In the genomic region with DNA sequence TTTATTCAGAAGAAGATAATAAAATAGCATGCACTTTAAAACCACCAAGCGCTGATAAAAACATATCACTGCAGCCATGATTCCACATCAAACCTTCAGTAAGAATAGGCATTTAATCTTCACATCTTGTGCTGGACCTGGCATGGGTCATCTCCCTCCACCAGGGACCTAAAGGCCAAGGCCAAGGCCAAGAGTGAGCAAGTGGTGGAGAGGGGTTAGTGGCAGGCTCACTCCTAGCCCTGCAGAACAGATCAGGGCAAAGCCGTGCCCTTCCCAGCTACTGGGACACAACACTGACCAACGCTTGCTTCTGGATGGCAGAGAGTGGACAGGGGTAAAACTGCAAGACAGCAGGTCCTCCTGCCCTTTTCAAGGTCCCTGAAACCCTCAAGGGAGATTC, we compare ENCODE assay signal across 12 mouse cellular contexts. TPM values are rescaled to one million over a fixed set of nuclear protein-coding genes. Genes with fewer than 3 reads are reported as not detected.
DNase-seq lines count a peak whose midpoint lies in the region; ATAC-seq and TF ChIP-seq lines count a peak whose summit lies in the region.
"Had no signal": no experiment of that assay in that cellular context is flagged by ENCODE, and none has a peak within 500 bp of the region (broad histone marks: within the 10 kb centered on the region; RNA-seq: fewer than 3 reads in every experiment).

No protein-coding gene starts in this region.

- 95% methylated on average over 3 of the region's 3 CpGs for WGBS in kidney, embryonic 15.5 days
- WGBS in hindbrain, embryonic 15.5 days = 90% methylated on average over 3 of the region's 3 CpGs

- DNase-seq in cerebellum, adult 9-11 months = peak; percentile 51
- DNase-seq in cerebellum, adult 11 months = no peak
- DNase-seq in kidney, postnatal 25 days = no peak
- no peak for DNase-seq in urinary bladder, postnatal 4 days (ENCODE audit: low spot score in 2 of 2)
- DNase-seq in c-Kit-positive CD71-positive TER-119-positive erythroid progenitor cells, embryonic 14.5 days (ENCODE audit: low spot score) = no peak
- DNase-seq: gastrocnemius, postnatal 36 days; layer of hippocampus, adult 9-11 months; left cerebral cortex, postnatal 4 days had no signal

- no peak overlapping the region for H3K9ac ChIP-seq in kidney, embryonic 15.5 days
- no peak overlapping the region for H3K9ac ChIP-seq in hindbrain, embryonic 15.5 days

- no peak overlapping the region for H3K4me3 ChIP-seq in kidney, embryonic 15.5 days (replicated peaks)
- H3K4me3 ChIP-seq in C2C12 (ENCODE audit: insufficient read depth, poor library complexity, severe bottlenecking) = no peak overlapping the region
- H3K4me3 ChIP-seq in hindbrain, embryonic 15.5 days = no peak overlapping the region

- ATAC-seq in kidney, embryonic 15.5 days (replicated peaks; ENCODE audit: low FRiP score) = no peak
- no peak for ATAC-seq in hindbrain, embryonic 15.5 days (ENCODE audit: low FRiP score, low read depth)

- H3K27ac ChIP-seq in kidney, embryonic 15.5 days = peak overlapping the region; percentile 93
- H3K27ac ChIP-seq in hindbrain, embryonic 15.5 days (replicated peaks) = peak overlapping the region; percentile 93

- no peaks in the 10 kb centered on the region for H3K9me3 ChIP-seq in kidney, embryonic 15.5 days (replicated peaks)
- H3K9me3 ChIP-seq in hindbrain, embryonic 15.5 days = no peaks in the 10 kb centered on the region
- H3K9me3 ChIP-seq: G1E had no signal

- no peak for TF ChIP-seq CTCF in C2C12 (IDR thresholded peaks at IDR 0.05; ENCODE audit: control insufficient read depth, insufficient read depth, insufficient read length)

- no peaks in the 10 kb centered on the region for H3K27me3 ChIP-seq in kidney, embryonic 15.5 days
- H3K27me3 ChIP-seq in C2C12 (ENCODE audit: control insufficient read depth, insufficient read depth, insufficient read length) = no peaks in the 10 kb centered on the region
- H3K27me3 ChIP-seq in hindbrain, embryonic 15.5 days = no peaks in the 10 kb centered on the region

- H3K79me2 ChIP-seq in C2C12 (ENCODE audit: control insufficient read depth, insufficient read depth) = peaks cover 43% of the 10 kb centered on the region

- H3ac ChIP-seq in C2C12 (ENCODE audit: control insufficient read depth, insufficient read length, low read depth) = peak overlapping the region; percentile 19

- H3K36me3 ChIP-seq in kidney, embryonic 15.5 days = peaks cover 49% of the 10 kb centered on the region
- H3K36me3 ChIP-seq in C2C12 (ENCODE audit: control insufficient read depth, insufficient read depth) = peaks cover 60% of the 10 kb centered on the region
- H3K36me3 ChIP-seq in hindbrain, embryonic 15.5 days = peaks cover 38% of the 10 kb centered on the region

- peaks cover 29% of the 10 kb centered on the region for H3K79me3 ChIP-seq in C2C12 (ENCODE audit: low read depth)

- no peak overlapping the region for H3K4me2 ChIP-seq in kidney, embryonic 15.5 days
- no peak overlapping the region for H3K4me2 ChIP-seq in hindbrain, embryonic 15.5 days

- peaks cover 32% of the 10 kb centered on the region for H3K4me1 ChIP-seq in kidney, embryonic 15.5 days
- peaks cover 32% of the 10 kb centered on the region for H3K4me1 ChIP-seq in hindbrain, embryonic 15.5 days (replicated peaks)

TF ChIP-seq in C2C12, 6 proteins besides CTCF, POLR2A, EP300 and RAD21:
- TF ChIP-seq CEBPB (IDR thresholded peaks at IDR 0.05; ENCODE audit: low read depth) (no peak), FOSL1 (IDR thresholded peaks at IDR 0.05; ENCODE audit: insufficient read depth, low read length, poor library complexity, severe bottlenecking) (no peak), MAX (IDR thresholded peaks at IDR 0.05) (no peak), MYOD1 (IDR thresholded peaks at IDR 0.05; ENCODE audit: control insufficient read depth, insufficient read length, low read depth) (no peak), USF1 (IDR thresholded peaks at IDR 0.05; ENCODE audit: low read depth) (no peak), MYOG (IDR thresholded peaks at IDR 0.05; ENCODE audit: control insufficient read depth, extremely low read depth, insufficient read length) (no peak)
TF ChIP-seq in C2C12: peak in this region for 0.

RNA-seq across cellular contexts. Expression of gene Tmem132a, which starts 0.9 kb away (rescaled TPM):
- 77.5 and 89.7 TPM in 2 replicates for polyA plus RNA-seq in kidney, embryonic 15.5 days (2015; fragmentation: Nextera tagmentation; extraction: Ambion mirVana)
- 130 TPM for polyA plus RNA-seq in C2C12 (2012; fragmentation: generic; extraction: Trizol)
- 171 and 188 TPM in 2 replicates for polyA plus RNA-seq in hindbrain, embryonic 15.5 days (2015; fragmentation: Nextera tagmentation; extraction: Ambion mirVana)

RNA-seq across cellular contexts. Expression of gene Tmem109, which starts 11.1 kb away (rescaled TPM):
- 93.6 and 105 TPM in 2 replicates for polyA plus RNA-seq in kidney, embryonic 15.5 days (2015; fragmentation: Nextera tagmentation; extraction: Ambion mirVana)
- polyA plus RNA-seq in C2C12 (2012; fragmentation: generic; extraction: Trizol) = 141 TPM
- polyA plus RNA-seq in hindbrain, embryonic 15.5 days (2015; fragmentation: Nextera tagmentation; extraction: Ambion mirVana) = 45.6 and 46.2 TPM in 2 replicates

RNA-seq across cellular contexts. Expression of gene Prpf19, which starts 24.4 kb away (rescaled TPM):
- polyA plus RNA-seq in kidney, embryonic 15.5 days (2015; fragmentation: Nextera tagmentation; extraction: Ambion mirVana) = 48.1 and 49.4 TPM in 2 replicates
- 299 TPM for polyA plus RNA-seq in C2C12 (2012; fragmentation: generic; extraction: Trizol)
- polyA plus RNA-seq in hindbrain, embryonic 15.5 days (2015; fragmentation: Nextera tagmentation; extraction: Ambion mirVana) = 43.3 and 44.1 TPM in 2 replicates

RNA-seq across cellular contexts. Expression of gene Slc15a3, which starts 31.1 kb away (rescaled TPM):
- 0.31 and 0.39 TPM in 2 replicates for polyA plus RNA-seq in kidney, embryonic 15.5 days (2015; fragmentation: Nextera tagmentation; extraction: Ambion mirVana)
- polyA plus RNA-seq in C2C12 (2012; fragmentation: generic; extraction: Trizol) = 6.3 TPM
- 0.30 and 0.47 TPM in 2 replicates for polyA plus RNA-seq in hindbrain, embryonic 15.5 days (2015; fragmentation: Nextera tagmentation; extraction: Ambion mirVana)

RNA-seq across cellular contexts. Expression of gene Cd6, which starts 40.8 kb away (rescaled TPM):
- 0.26 TPM in 1 of 2 replicates, not detected in the other for polyA plus RNA-seq in kidney, embryonic 15.5 days (2015; fragmentation: Nextera tagmentation; extraction: Ambion mirVana)
- 0.30 TPM for polyA plus RNA-seq in C2C12 (2012; fragmentation: generic; extraction: Trizol)
- 0.10 TPM in 1 of 2 replicates, not detected in the other for polyA plus RNA-seq in hindbrain, embryonic 15.5 days (2015; fragmentation: Nextera tagmentation; extraction: Ambion mirVana)
- polyA plus RNA-seq: G1E had no signal
